Mouse (Mus musculus) MEL (cell line): ENCODE measurements around the gene Casz1. TPM values are rescaled to one million over a fixed set of nuclear protein-coding genes. Genes with fewer than 3 reads are reported as not detected.

Experiments used
- DNase-seq: peaks from one replicate; pipeline ENCODE4 v3.0.0; 2011; ENCODE audit warnings: low read depth, low spot score
- H3K27ac ChIP-seq: 2 replicates; pipeline ENCODE4 v1.5.1; 2012; ENCODE audit warnings: low read depth, mild to moderate bottlenecking, control low read depth, low read length, moderate library complexity; ENCODE audit not compliant: control insufficient read depth
- H3K27me3 ChIP-seq, 2 experiments: fragments of 150-350 bp in 1 of 2; sonication (generic) in 1 of 2; 2 replicates each; pipeline ENCODE4 v1.6.1; 2012; ENCODE audit warnings: low read length in 2 of 2, mild to moderate bottlenecking in 2 of 2, improper control_type of control experiment in 1 of 2, moderate library complexity in 1 of 2; ENCODE audit not compliant: insufficient read depth in 2 of 2, control insufficient read depth in 1 of 2
- H3K36me3 ChIP-seq, 2 experiments: 2 replicates each; pipeline ENCODE4 v1.6.1; 2012 to 2014; ENCODE audit warnings: low read length in 2 of 2, improper control_type of control experiment in 1 of 2, inconsistent platforms in 1 of 2, mild to moderate bottlenecking in 1 of 2; ENCODE audit not compliant: insufficient read depth in 2 of 2, control insufficient read depth in 1 of 2
- H3K4me1 ChIP-seq, 2 experiments: fragments of 150-350 bp in 1 of 2; sonication (generic) in 1 of 2; 2 replicates each; pipeline ENCODE4 v1.6.1; 2012; ENCODE audit warnings: low read length in 2 of 2, improper control_type of control experiment in 1 of 2, mild to moderate bottlenecking in 1 of 2; ENCODE audit not compliant: insufficient read depth in 2 of 2, control insufficient read depth in 1 of 2
- H3K4me3 ChIP-seq, 2 experiments: fragments of 150-350 bp in 1 of 2; sonication (generic) in 1 of 2; 2 replicates each; pipeline ENCODE4 v1.5.1; 2012; ENCODE audit warnings: low read depth in 2 of 2, low read length in 2 of 2, mild to moderate bottlenecking in 2 of 2, moderate library complexity in 2 of 2, control low read depth in 1 of 2, improper control_type of control experiment in 1 of 2; ENCODE audit not compliant: control insufficient read depth in 1 of 2, insufficient read depth in 1 of 2
- H3K79me2 ChIP-seq: 2 replicates; pipeline ENCODE4 v1.6.1; 2012; ENCODE audit warnings: mild to moderate bottlenecking, low read length, moderate library complexity; ENCODE audit not compliant: control insufficient read depth, poor library complexity, insufficient read depth
- H3K9ac ChIP-seq: 2 replicates; pipeline ENCODE4 v1.6.1; 2012; ENCODE audit warnings: low read depth, mild to moderate bottlenecking, control low read depth, low read length, moderate library complexity; ENCODE audit not compliant: control insufficient read depth, poor library complexity, severe bottlenecking
- H3K9me3 ChIP-seq: fragments of 150-350 bp; sonication (generic); replicated peaks from 2 replicates; pipeline ENCODE4 v1.6.1; 2012; ENCODE audit warnings: mild to moderate bottlenecking, low read length, improper control_type of control experiment, moderate library complexity; ENCODE audit not compliant: insufficient read depth
- BHLHE40 ChIP-seq: IDR thresholded peaks from 2 replicates; pipeline ENCODE4 v1.6.1; 2012; ENCODE audit warnings: low read depth, mild to moderate bottlenecking, inconsistent platforms, low read length, improper control_type of control experiment, borderline replicate concordance
- CHD1 ChIP-seq: IDR thresholded peaks from 2 replicates; pipeline ENCODE4 v1.6.1; 2012; ENCODE audit warnings: low read depth, mild to moderate bottlenecking, inconsistent platforms, low read length, improper control_type of control experiment
- CHD2 ChIP-seq: IDR thresholded peaks from 2 replicates; pipeline ENCODE4 v1.6.1; 2011; ENCODE audit warnings: low read length, improper control_type of control experiment
- CTCF ChIP-seq, 3 experiments: IDR thresholded peaks in 2 of 3; conservative IDR thresholded peaks in 1 of 3; 2 replicates each; pipeline ENCODE4 v1.5.1; 2011 to 2012; ENCODE audit warnings: low read length in 3 of 3, low read depth in 2 of 3, mild to moderate bottlenecking in 2 of 3, improper control_type of control experiment in 1 of 3, inconsistent platforms in 1 of 3, mixed read lengths in 1 of 3, moderate library complexity in 1 of 3; ENCODE audit not compliant: control insufficient read depth in 1 of 3, insufficient read depth in 1 of 3, poor library complexity in 1 of 3, severe bottlenecking in 1 of 3
- ELF1 ChIP-seq: IDR thresholded peaks from 2 replicates; pipeline ENCODE4 v1.6.1; 2014; ENCODE audit warnings: low read depth, mild to moderate bottlenecking, inconsistent platforms, low read length, improper control_type of control experiment, moderate library complexity
- ETS1 ChIP-seq: IDR thresholded peaks from 2 replicates; pipeline ENCODE4 v1.6.1; 2012; ENCODE audit warnings: low read depth, mild to moderate bottlenecking, inconsistent platforms, low read length, improper control_type of control experiment, moderate library complexity
- JUND ChIP-seq: IDR thresholded peaks from 2 replicates; pipeline ENCODE4 v1.6.1; 2011; ENCODE audit warnings: low read depth, mild to moderate bottlenecking, improper control_type of control experiment, low read length
- KAT2A ChIP-seq: conservative IDR thresholded peaks from 2 replicates; pipeline ENCODE4 v1.6.1; 2012; ENCODE audit warnings: low read depth, low read length, improper control_type of control experiment, inconsistent platforms
- MAFK ChIP-seq: IDR thresholded peaks from 2 replicates; pipeline ENCODE4 v1.6.1; 2011; ENCODE audit warnings: low read depth, mild to moderate bottlenecking, low read length, improper control_type of control experiment, borderline replicate concordance
- MAX ChIP-seq: IDR thresholded peaks from 2 replicates; pipeline ENCODE4 v1.6.1; 2011; ENCODE audit warnings: low read length, improper control_type of control experiment
- MEF2A ChIP-seq: IDR thresholded peaks from 2 replicates; pipeline ENCODE4 v1.6.1; 2014; ENCODE audit warnings: low read depth, mild to moderate bottlenecking, inconsistent platforms, low read length, improper control_type of control experiment; ENCODE audit not compliant: poor library complexity, insufficient replicate concordance, severe bottlenecking; ENCODE audit errors: extremely low read depth
- MXI1 ChIP-seq: IDR thresholded peaks from 2 replicates; pipeline ENCODE4 v1.6.1; 2011; ENCODE audit warnings: mild to moderate bottlenecking, low read depth, low read length, improper control_type of control experiment
- MYC ChIP-seq: IDR thresholded peaks from 2 replicates; pipeline ENCODE4 v1.6.1; 2011; ENCODE audit warnings: low read depth, mild to moderate bottlenecking, low read length, improper control_type of control experiment, moderate library complexity
- NELFE ChIP-seq: IDR thresholded peaks from 2 replicates; pipeline ENCODE4 v1.6.1; 2011; ENCODE audit warnings: low read depth, low read length, improper control_type of control experiment
- POLR2AphosphoS2 ChIP-seq: IDR thresholded peaks from 2 replicates; pipeline ENCODE4 v1.6.1; 2011; ENCODE audit warnings: low read length, improper control_type of control experiment
- POLR2AphosphoS5 ChIP-seq: IDR thresholded peaks from 2 replicates; pipeline ENCODE4 v1.6.1; 2012; ENCODE audit warnings: low read depth, borderline replicate concordance, mild to moderate bottlenecking, inconsistent platforms, low read length, moderate library complexity, mixed read lengths
- RCOR1 ChIP-seq: IDR thresholded peaks from 2 replicates; pipeline ENCODE4 v1.6.1; 2012; ENCODE audit warnings: low read depth, mild to moderate bottlenecking, inconsistent platforms, low read length, improper control_type of control experiment
- SIN3A ChIP-seq: IDR thresholded peaks from 2 replicates; pipeline ENCODE4 v1.6.1; 2012; ENCODE audit warnings: low read length, improper control_type of control experiment, inconsistent platforms
- SMC3 ChIP-seq: IDR thresholded peaks from 2 replicates; pipeline ENCODE4 v1.6.1; 2011; ENCODE audit warnings: low read depth, low read length, improper control_type of control experiment
- TCF12 ChIP-seq: IDR thresholded peaks from 2 replicates; pipeline ENCODE4 v1.6.1; 2014; ENCODE audit warnings: low read depth, mild to moderate bottlenecking, inconsistent platforms, low read length, improper control_type of control experiment, moderate library complexity
- UBTF ChIP-seq: IDR thresholded peaks from 2 replicates; pipeline ENCODE4 v1.6.1; 2012; ENCODE audit warnings: low read depth, mild to moderate bottlenecking, inconsistent platforms, low read length, improper control_type of control experiment, moderate library complexity, borderline replicate concordance; ENCODE audit not compliant: insufficient read depth
- USF1 ChIP-seq: IDR thresholded peaks from 2 replicates; pipeline ENCODE4 v1.6.1; 2014; ENCODE audit warnings: low read depth, mild to moderate bottlenecking, inconsistent platforms, low read length, improper control_type of control experiment, moderate library complexity
- polyA plus RNA-seq, 2 experiments: library from polyadenylated mRNA; stranded (reverse) in 1 of 2; unstranded in 1 of 2; fragments of >175 nt in 1 of 2; fragments of >200 nt in 1 of 2; gene quantifications; 2 replicates each; pipeline versions ENCODE4 v1.2.1 to v1.2.4; 2012; ENCODE audit warnings: low replicate concordance in 2 of 2, low read depth in 1 of 2; ENCODE audit not compliant: insufficient read length in 2 of 2, insufficient read depth in 1 of 2, missing spikeins in 1 of 2
- total RNA-seq: library from RNA; depleted of rRNA; stranded (reverse); fragments of 300-350 nt; gene quantifications from 2 replicates; pipeline ENCODE4 v1.2.3, GENCODE M21; 2012

Gene Casz1
- total and polyA plus RNA-seq, 3 experiments, result 1.3 to 3.2 TPM; not detected in 1

DNA sequence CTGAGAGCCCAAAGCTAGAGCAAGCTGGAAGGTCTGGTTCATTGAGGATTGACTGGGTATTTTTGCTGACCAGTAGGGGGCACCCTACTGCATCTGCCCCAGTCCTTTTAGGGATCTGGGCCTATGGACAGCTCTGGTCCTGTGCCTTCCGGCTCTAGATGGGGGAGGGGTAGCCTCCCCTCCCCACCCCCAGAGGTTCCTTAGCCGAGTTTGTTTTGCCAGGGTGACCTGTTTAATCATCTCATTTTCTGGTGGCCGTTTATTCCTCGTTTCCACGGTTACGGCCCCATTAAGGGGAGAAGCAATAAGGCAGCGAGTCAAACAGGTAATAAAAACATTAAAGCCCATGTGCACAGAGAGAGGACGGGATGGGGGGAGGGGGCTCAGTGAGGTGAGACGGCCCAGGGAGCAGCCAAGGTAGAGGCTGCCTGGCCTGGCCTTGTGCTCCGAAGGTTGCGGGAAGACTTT is 104.0 kb downstream of the Casz1 start:
- Histone ChIP-seq H3K4me3 (no peak overlapping the region), H3K27me3 (no peaks in the 10 kb centered on the region), H3K9ac (no peak overlapping the region), H3K79me2 (no peaks in the 10 kb centered on the region), H3K4me1 (no peaks in the 10 kb centered on the region), H3K27ac (no peak overlapping the region), H3K36me3 (no peaks in the 10 kb centered on the region), H3K9me3 (no peaks in the 10 kb centered on the region)
- TF ChIP-seq UBTF, result no peak
- peak; percentile 53 to 74 (median 58) for TF ChIP-seq CTCF (IDR thresholded peaks at IDR 0.05 in 2 of 3, conservative IDR thresholded peaks at IDR 0.05 in 1 of 3; ENCODE audit: control insufficient read depth in 1 of 3, insufficient read depth in 1 of 3, low read depth in 2 of 3, low read length in 3 of 3, poor library complexity in 1 of 3, severe bottlenecking in 1 of 3)
- DNase-seq, result peak; percentile 37

DNA sequence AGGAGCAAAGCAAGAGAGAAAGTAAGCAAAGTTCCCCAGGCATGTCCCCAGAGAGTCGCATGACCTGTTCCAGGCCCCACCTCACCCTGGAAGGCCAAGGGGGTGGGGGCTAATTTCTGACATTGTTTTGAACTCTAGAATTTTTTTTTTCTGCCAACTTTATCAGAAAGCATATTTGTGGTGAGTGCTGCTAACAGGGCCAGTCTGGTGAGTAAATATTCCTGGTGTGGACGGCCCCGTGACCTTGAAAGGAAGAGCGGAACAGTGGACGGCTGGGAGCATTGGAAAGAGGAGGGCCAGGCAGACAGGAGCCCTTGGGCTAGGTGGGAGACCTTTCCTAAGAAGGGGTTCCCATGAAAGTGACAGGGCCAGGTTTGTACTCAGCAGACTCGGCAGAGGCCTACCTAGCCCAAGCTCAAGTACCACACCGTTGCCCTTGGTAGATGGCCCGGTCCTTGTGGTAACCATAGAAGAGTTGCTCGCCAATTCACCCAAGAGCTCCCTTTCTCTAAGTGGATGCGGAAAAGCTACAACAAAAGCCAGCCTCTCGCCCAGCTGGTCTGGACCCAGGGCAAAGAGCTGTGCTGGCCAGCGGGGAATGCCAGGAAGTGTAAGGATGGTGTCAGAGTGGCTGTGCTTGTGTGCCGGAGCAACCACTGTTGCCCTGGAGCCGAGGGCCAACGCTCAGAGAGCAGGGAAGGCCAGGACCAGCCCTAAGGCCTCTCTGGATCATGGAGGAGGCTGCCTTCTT is 104.7 kb downstream of the Casz1 start:
- no peaks in the 10 kb centered on the region for H3K79me2 ChIP-seq
- no peak for DNase-seq
- no peak for TF ChIP-seq JUND
- no peak for TF ChIP-seq CHD1
- no peak for TF ChIP-seq NELFE
- no peak for TF ChIP-seq POLR2AphosphoS5
- TF ChIP-seq SMC3, result no peak
- TF ChIP-seq MXI1, result no peak
- no peak for TF ChIP-seq POLR2AphosphoS2
- no peak for TF ChIP-seq MYC
- TF ChIP-seq RCOR1, result no peak
- no peak for TF ChIP-seq BHLHE40
- TF ChIP-seq TCF12, result no peak
- TF ChIP-seq CHD2, result no peak
- no peak overlapping the region for H3K4me3 ChIP-seq
- H3K4me1 ChIP-seq, result no peaks in the 10 kb centered on the region
- H3K27ac ChIP-seq, result no peak overlapping the region
- no peaks in the 10 kb centered on the region for H3K9me3 ChIP-seq
- no peak overlapping the region for H3K9ac ChIP-seq
- H3K36me3 ChIP-seq, result no peaks in the 10 kb centered on the region
- H3K27me3 ChIP-seq, result no peaks in the 10 kb centered on the region

DNA sequence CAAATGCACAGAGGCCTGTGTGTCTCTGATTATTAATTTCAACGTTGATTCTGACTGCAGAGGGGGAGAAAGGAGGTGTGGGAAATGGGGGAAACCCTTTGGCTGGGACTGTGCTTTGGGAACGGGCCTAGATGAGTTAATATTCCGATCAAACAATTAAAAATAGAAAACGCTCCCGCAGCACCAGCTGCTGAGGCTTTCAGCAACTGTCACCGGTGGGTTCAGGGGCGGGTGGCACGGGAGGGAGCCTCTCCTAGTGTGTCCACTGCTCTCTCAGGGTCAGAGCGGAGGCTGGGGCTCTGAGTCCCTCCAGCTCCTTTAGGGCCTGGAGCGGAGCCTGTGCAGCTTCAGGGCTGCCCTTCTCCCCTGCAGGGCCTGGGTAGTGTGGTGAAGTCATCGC is 105.3 kb downstream of the Casz1 start:
- no peaks in the 10 kb centered on the region for H3K4me1 ChIP-seq
- no peaks in the 10 kb centered on the region for H3K36me3 ChIP-seq
- no peak overlapping the region for H3K4me3 ChIP-seq
- no peak overlapping the region for H3K9ac ChIP-seq
- no peak overlapping the region for H3K27ac ChIP-seq
- no peaks in the 10 kb centered on the region for H3K9me3 ChIP-seq
- H3K27me3 ChIP-seq, result no peaks in the 10 kb centered on the region
- no peak for DNase-seq
- no peaks in the 10 kb centered on the region for H3K79me2 ChIP-seq
- TF ChIP-seq MEF2A (no peak), CHD2 (no peak), MAFK (no peak), SIN3A (no peak), USF1 (no peak), NELFE (no peak), TCF12 (no peak), ELF1 (no peak), MYC (no peak), MAX (no peak), ETS1 (no peak), POLR2AphosphoS2 (no peak), RCOR1 (no peak), SMC3 (no peak), KAT2A (no peak), CHD1 (no peak)
- TF ChIP-seq, all 39 proteins: peak for 0
